Mouse (Mus musculus) stomach, postnatal 0 days (tissue): Measurements from ENCODE around the gene Dgcr8. TPM values are rescaled to one million over a fixed set of nuclear protein-coding genes. Genes with fewer than 3 reads are reported as not detected.

ENCODE experiments used
- ATAC-seq: fragments of 200-750 bp; cut with Nextera tagmentation; 2 replicates; pipeline ENCODE4 v1.8.0; 2017; ENCODE audit not compliant: low FRiP score, low TSS enrichment
- DNase-seq: peaks from one replicate; pipeline ENCODE4 v3.0.0-alpha.2; 2016; ENCODE audit warnings: low spot score
- H3K27ac ChIP-seq: fragments of 300-500 bp; sonication (generic); replicated peaks from 2 replicates; pipeline ENCODE4 v1.5.1; 2014; ENCODE audit warnings: mild to moderate bottlenecking, control low read depth
- H3K27me3 ChIP-seq: fragments of 300-500 bp; sonication (generic); 2 replicates; pipeline ENCODE4 v1.6.1; 2014; ENCODE audit warnings: low read length; ENCODE audit not compliant: control insufficient read depth, insufficient read depth
- H3K36me3 ChIP-seq: fragments of 300-500 bp; sonication (generic); 2 replicates; pipeline ENCODE4 v1.6.1; 2014; ENCODE audit warnings: low read length, mixed read lengths; ENCODE audit not compliant: control insufficient read depth, insufficient read depth
- H3K4me1 ChIP-seq: fragments of 300-500 bp; sonication (generic); replicated peaks from 2 replicates; pipeline ENCODE4 v1.6.1; 2014; ENCODE audit warnings: antibody characterized with exemption; ENCODE audit not compliant: control insufficient read depth, insufficient read depth
- H3K4me2 ChIP-seq: fragments of 300-500 bp; sonication (generic); replicated peaks from 2 replicates; pipeline ENCODE4 v1.6.1; 2014; ENCODE audit warnings: low read depth, mild to moderate bottlenecking, control low read depth, moderate library complexity
- H3K4me3 ChIP-seq: fragments of 300-500 bp; sonication (generic); 2 replicates; pipeline ENCODE4 v1.5.1; 2014; ENCODE audit warnings: low read depth, low read length, control low read depth
- H3K9ac ChIP-seq: fragments of 300-500 bp; sonication (generic); 2 replicates; pipeline ENCODE4 v1.6.1; 2014; ENCODE audit warnings: mild to moderate bottlenecking, low read length, control low read depth, mixed read lengths
- H3K9me3 ChIP-seq: fragments of 300-500 bp; sonication (generic); 2 replicates; pipeline ENCODE4 v1.6.1; 2016; ENCODE audit warnings: low read length; ENCODE audit not compliant: control insufficient read depth
- CTCF ChIP-seq: IDR thresholded peaks from 2 replicates; pipeline ENCODE4 v1.5.1; 2016; ENCODE audit warnings: antibody characterized with exemption, low read depth, mild to moderate bottlenecking, moderate library complexity
- EP300 ChIP-seq: optimal IDR thresholded peaks from 2 replicates; pipeline ENCODE3; 2016; ENCODE audit warnings: antibody characterized with exemption
- WGBS: fragments of 180-500 bp; shearing (Covaris S2); extraction: QIAGEN DNeasy Blood & Tissue Kit; methylation state at CpG from one replicate; pipeline ENCODE4 v1.1.7; 2014; 5-methylcytosine and 5-hydroxymethylcytosine counted together
- polyA plus RNA-seq: library from polyadenylated mRNA; unstranded; fragments of >200 nt; fragmentation: Nextera tagmentation; extraction: Ambion mirVana; gene quantifications from 2 replicates; pipeline ENCODE4 v1.2.1, GENCODE M21; 2015

Gene Dgcr8
- polyA plus RNA-seq, 1 experiment from 2014 or later: 8.4 TPM

- no peaks in the 10 kb centered on the region for H3K9me3 ChIP-seq
- TF ChIP-seq EP300: no peak
- TF ChIP-seq CTCF: no peak
- 0% methylated on average over 16 of the region's 31 CpGs for WGBS
- peaks cover 6% of the 10 kb centered on the region for H3K4me1 ChIP-seq
- H3K27me3 ChIP-seq: no peaks in the 10 kb centered on the region
- DNase-seq: peak; percentile 88
- peak; percentile 91 for ATAC-seq
- peaks cover 9% of the 10 kb centered on the region for H3K36me3 ChIP-seq
- H3K27ac ChIP-seq: peak overlapping the region; percentile 94
- peak overlapping the region; percentile 92 for H3K9ac ChIP-seq
- H3K4me3 ChIP-seq: peak overlapping the region; percentile 85
- peak overlapping the region; percentile 77 for H3K4me2 ChIP-seq
Observed at GRCm38 (mm10) chr16:18288581-18289061, 425 bp downstream of the Dgcr8 start.

DNA sequence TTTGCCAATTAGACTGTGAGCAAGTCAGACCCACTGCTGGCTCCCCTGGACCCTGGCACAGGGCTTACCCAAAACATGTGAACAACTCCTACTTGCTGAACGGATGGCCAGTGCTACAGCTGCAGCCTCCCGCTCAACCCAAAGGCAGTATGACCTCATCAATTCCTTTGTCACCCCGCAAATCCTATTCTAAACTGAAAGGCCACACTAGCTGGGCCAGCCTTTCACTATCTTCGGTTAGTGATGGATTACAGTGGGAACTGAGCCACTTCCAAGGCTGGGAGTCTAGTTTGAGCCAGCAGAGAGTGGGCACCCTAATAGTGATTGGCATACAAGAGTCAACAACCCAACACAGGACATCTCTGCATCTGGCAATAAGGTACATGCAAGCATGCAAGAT is 880 bp downstream of the Dgcr8 start:
- TF ChIP-seq CTCF: no peak
- TF ChIP-seq EP300: no peak
- H3K27ac ChIP-seq: peak overlapping the region; percentile 94
- peaks cover 13% of the 10 kb centered on the region for H3K36me3 ChIP-seq
- H3K4me1 ChIP-seq: peaks cover 6% of the 10 kb centered on the region
- whole genome bisulfite sequencing: under 1% methylated on average over 4 of the region's 4 CpGs
- ATAC-seq (no peak), DNase-seq (peak; percentile 31)
- H3K27me3 ChIP-seq: no peaks in the 10 kb centered on the region
- peak overlapping the region; percentile 85 for H3K4me3 ChIP-seq
- no peaks in the 10 kb centered on the region for H3K9me3 ChIP-seq
- H3K9ac ChIP-seq: peak overlapping the region; percentile 92
- H3K4me2 ChIP-seq: peak overlapping the region; percentile 77

DNA sequence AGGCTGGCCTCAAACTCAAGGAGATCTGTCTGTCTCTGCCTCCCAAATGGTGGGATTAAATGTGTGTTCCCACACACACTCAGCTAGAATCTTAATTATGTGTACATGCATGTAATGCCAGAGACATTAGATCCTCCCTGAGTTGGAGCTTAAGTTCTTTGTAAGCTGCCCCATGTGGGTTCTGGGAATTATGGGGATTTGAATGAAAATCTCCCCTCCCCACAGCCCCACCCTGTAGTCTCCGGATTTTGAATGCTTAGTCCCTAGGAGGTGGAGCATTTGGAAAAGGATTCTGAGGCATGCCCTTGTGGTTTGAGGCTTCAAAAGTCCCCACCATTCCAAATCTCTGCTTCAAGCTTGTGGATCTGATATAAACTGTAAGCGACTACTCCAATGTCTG is 13.9 kb downstream of the Dgcr8 start:
- TF ChIP-seq EP300: no peak
- no peak for TF ChIP-seq CTCF
- H3K27me3 ChIP-seq: no peaks in the 10 kb centered on the region
- no peak overlapping the region for H3K9ac ChIP-seq
- DNase-seq (no peak), ATAC-seq (no peak)
- H3K9me3 ChIP-seq: no peaks in the 10 kb centered on the region
- H3K4me2 ChIP-seq: no peak overlapping the region
- H3K36me3 ChIP-seq: peaks cover 41% of the 10 kb centered on the region
- H3K4me1 ChIP-seq: no peaks in the 10 kb centered on the region
- 78% methylated on average over 2 of the region's 2 CpGs for WGBS
- no peak overlapping the region for H3K27ac ChIP-seq
- H3K4me3 ChIP-seq: no peak overlapping the region

- Histone ChIP-seq H3K9me3 (no peaks in the 10 kb centered on the region), H3K27me3 (no peaks in the 10 kb centered on the region), H3K4me3 (no peak overlapping the region), H3K9ac (no peak overlapping the region), H3K4me1 (no peaks in the 10 kb centered on the region), H3K4me2 (no peak overlapping the region), H3K36me3 (peaks cover 13% of the 10 kb centered on the region), H3K27ac (no peak overlapping the region)
- DNase-seq: no peak
- ATAC-seq: no peak
- WGBS: 75% methylated on average over 5 of the region's 5 CpGs
- TF ChIP-seq CTCF: peak; percentile 58
- no peak for TF ChIP-seq EP300
Observed at GRCm38 (mm10) chr16:18268182-18268581, 20.9 kb downstream of the Dgcr8 start.

DNA sequence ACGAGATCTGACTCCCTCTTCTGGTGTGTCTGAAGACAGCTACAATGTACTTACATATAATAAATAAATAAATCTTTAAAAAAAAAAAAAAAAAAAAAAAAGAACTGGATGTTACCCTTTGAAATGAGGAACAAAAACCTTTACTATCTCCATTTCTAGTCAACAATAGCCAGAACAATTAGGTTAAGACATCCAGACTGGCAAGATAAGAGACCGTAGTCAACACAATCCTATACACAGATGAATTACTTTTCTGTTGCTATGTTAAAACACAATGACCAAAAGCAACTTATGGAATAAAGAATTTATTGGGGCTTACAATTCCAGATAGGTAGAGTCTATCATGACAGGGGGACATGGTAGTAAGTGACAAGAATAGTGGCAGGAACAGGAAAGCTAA is 24.0 kb downstream of the Dgcr8 start:
- Histone ChIP-seq H3K27ac (no peak overlapping the region), H3K4me1 (no peaks in the 10 kb centered on the region), H3K27me3 (no peaks in the 10 kb centered on the region), H3K4me2 (no peak overlapping the region), H3K4me3 (no peak overlapping the region), H3K9me3 (no peaks in the 10 kb centered on the region), H3K36me3 (peaks cover 14% of the 10 kb centered on the region), H3K9ac (no peak overlapping the region)
- no peak for ATAC-seq
- DNase-seq: no peak
- TF ChIP-seq EP300 (no peak), CTCF (no peak)
- 76% methylated on average over 2 of the region's 2 CpGs for WGBS

DNA sequence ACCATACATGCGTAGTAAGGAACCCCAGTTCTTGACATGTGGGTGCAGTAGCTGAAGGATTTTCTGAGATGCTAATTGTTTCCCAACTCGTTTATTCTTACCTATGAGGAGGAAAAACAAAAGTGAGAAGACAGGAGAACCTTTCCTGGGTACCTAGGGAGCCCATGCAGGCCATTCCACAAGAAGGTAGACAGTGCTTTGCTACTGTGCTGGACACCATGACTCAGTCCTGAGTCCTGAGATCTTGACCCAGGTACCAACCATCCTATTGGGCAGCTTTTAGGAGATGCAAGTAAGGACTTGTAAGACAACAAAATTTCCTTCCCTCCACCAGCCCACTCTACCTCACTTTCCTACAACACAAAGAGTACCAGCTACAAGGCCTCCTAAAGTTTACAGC is 30.8 kb downstream of the Dgcr8 start, which contains the start of gene Gm49776:
Gene Gm49776, minus strand, starts transcription at position 101 of the 400 bp plus-strand sequence.
- Histone ChIP-seq H3K36me3 (peaks cover 39% of the 10 kb centered on the region; the same call in 1 of the 2 replicates), H3K4me3 (no peak within 1 kb of the TSS), H3K9me3 (no peaks in the 10 kb centered on the region), H3K27me3 (no peaks in the 10 kb centered on the region), H3K9ac (no peak within 1 kb of the TSS), H3K27ac (no peak within 1 kb of the TSS), H3K4me2 (no peak within 1 kb of the TSS), H3K4me1 (no peaks in the 10 kb centered on the region)
- TF ChIP-seq EP300 (no peak), CTCF (no peak)
- no peak for DNase-seq
- 94% methylated on average over 2 of the region's 2 CpGs for WGBS
- ATAC-seq: no peak
